Mouse (Mus musculus) MN1 (cell line): ENCODE results near the gene Dqx1.

ENCODE experiments used
- DNase-seq: peaks from one replicate; pipeline ENCODE4 v3.0.0-alpha.2; 2016; ENCODE audit warnings: low spot score

Dqx1 gene

GRCm38 (mm10) chr6:83070311-83071219, 12.9 kb downstream of the Dqx1 start:
- peak; percentile 51 for DNase-seq

GRCm38 (mm10) chr6:83071220-83071619, 13.6 kb downstream of the Dqx1 start:
- no peak for DNase-seq

- DNase-seq, result no peak
Measured at GRCm38 (mm10) chr6:83074979-83075378, 17.3 kb downstream of the Dqx1 start.

GRCm38 (mm10) chr6:83077630-83078323, 20.1 kb downstream of the Dqx1 start, which contains the start of gene Pcgf1:
Gene Pcgf1, plus strand, starts transcription at chr6:83077869.
- DNase-seq, result peak; percentile 74

GRCm38 (mm10) chr6:83078324-83078858, 20.7 kb downstream of the Dqx1 start:
- peak; percentile 98 for DNase-seq

GRCm38 (mm10) chr6:83080210-83080609, 22.6 kb downstream of the Dqx1 start:
- no peak for DNase-seq

GRCm38 (mm10) chr6:83083497-83083896, 25.9 kb downstream of the Dqx1 start:
- no peak for DNase-seq

GRCm38 (mm10) chr6:83084477-83084876, 26.8 kb downstream of the Dqx1 start:
- DNase-seq, result no peak

- DNase-seq, result no peak
Measured at GRCm38 (mm10) chr6:83086121-83087035, 28.7 kb downstream of the Dqx1 start, which contains the start of gene Lbx2. Gene Lbx2, plus strand, starts transcription at chr6:83086367.

- peak; percentile 71 for DNase-seq
Measured at GRCm38 (mm10) chr6:83087205-83087925, 29.7 kb downstream of the Dqx1 start.

GRCm38 (mm10) chr6:83087926-83088260, 30.2 kb downstream of the Dqx1 start:
- DNase-seq, result no peak

GRCm38 (mm10) chr6:83092416-83093127, 34.9 kb downstream of the Dqx1 start:
- no peak for DNase-seq

- no peak for DNase-seq
Measured at GRCm38 (mm10) chr6:83095968-83096367, 38.3 kb downstream of the Dqx1 start.

- DNase-seq, result no peak
Measured at GRCm38 (mm10) chr6:83098411-83098810, 40.8 kb downstream of the Dqx1 start.

GRCm38 (mm10) chr6:83101316-83101687, 43.7 kb downstream of the Dqx1 start, which contains the start of the genes Ccdc142 and Gm42688:
Gene Ccdc142, plus strand, starts transcription at chr6:83101601.
Gene Gm42688, plus strand, starts transcription at chr6:83101617.
- DNase-seq, result peak; percentile 81

- peak; percentile 63 for DNase-seq
Measured at GRCm38 (mm10) chr6:83101688-83102556, 44.3 kb downstream of the Dqx1 start.

- no peak for DNase-seq
Measured at GRCm38 (mm10) chr6:83103130-83103650, 45.5 kb downstream of the Dqx1 start.

- no peak for DNase-seq
Measured at GRCm38 (mm10) chr6:83104158-83104557, 46.5 kb downstream of the Dqx1 start.
